Mouse (Mus musculus): ENCODE results near the gene Arhgdib.

The Arhgdib gene

DNA sequence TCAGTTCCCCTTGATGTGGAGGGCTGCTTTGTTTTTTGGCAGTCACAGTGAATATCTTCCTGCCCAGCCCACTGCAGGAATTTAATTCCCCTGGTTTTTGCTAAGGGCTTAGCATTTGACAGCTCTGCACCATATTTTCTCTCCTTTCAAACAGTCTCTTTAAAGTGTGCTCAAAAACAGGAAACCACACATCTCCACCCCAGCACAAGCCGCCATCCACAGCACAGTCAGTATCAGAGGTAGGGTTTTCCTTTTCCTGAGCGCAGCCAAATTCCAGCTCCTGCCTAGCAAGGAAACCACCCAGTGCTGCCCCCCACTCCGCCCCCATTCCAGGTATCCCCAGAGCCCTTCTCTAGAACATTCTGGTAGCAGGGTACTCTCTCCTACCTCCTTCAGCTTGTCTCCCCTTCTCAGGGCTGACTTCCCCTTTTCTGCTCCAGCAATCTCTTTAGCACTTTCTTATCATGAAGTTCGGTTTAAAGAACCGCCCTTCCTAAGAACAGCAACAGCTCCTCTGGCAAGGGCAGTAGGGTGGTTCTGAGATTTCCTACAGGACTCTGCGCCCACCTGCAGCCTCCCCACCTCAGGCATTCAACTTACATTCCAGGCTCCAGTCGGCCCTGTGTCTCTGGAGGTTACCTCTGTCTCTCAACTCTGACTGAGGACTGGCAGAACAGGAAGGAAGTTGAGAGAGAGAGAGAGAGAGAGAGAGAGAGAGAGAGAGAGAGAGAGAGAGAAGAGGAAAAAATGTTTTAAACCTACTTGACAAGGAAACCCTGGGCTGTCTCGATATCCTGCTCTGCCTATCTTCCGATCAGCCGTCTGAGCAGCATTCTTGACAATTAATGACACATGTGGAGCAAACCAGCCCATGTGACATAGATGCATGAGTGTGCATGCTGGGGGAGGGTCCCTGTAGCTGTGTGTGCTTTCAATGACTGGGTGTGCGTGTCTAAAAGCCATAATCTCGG is at the start of gene Arhgdib:
Gene Arhgdib, minus strand, starts transcription at position 849 of the 971 bp plus-strand sequence.
- POLR2A ChIA-PET = interaction anchor here in 3 of 4 experiments (0.6 to 3.6 kb wide), 12 partner anchors 11 to 1072 kb away, joined by 3 to 13 read pairs (median 4); partner anchors contain the start of gene Hist4h4 (in 2 of the 3)
- CTCF ChIA-PET = interaction anchor here in 2 of 4 experiments (0.8 to 1.5 kb wide), 2 partner anchors 21 to 39 kb away, joined by 3 to 4 read pairs; no protein-coding TSS in a partner anchor

DNA sequence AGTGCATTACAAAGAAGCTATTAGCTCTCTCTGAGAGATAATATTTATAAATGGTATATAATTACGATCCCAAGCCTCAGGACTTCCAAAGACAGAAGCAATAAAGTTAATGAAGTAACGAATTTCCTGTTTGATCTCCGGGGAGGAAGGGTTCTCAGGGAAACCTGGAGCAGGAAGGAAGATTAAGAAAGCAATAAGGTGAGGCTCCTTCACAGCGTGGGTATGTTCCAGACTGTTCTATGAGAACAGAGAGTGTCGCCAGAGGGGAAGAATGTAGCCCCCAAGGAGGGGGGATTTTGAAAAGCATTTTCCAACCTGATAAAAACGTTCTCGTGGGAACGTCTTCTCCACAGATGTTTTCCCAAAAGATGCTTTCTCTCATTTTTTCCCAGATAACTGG is 48.9 kb upstream of the Arhgdib start:
- POLR2A ChIA-PET = interaction anchor here (0.6 to 2.9 kb wide), 9 partner anchors 10 to 750 kb away, joined by 3 to 30 read pairs (median 4); partner anchors contain the start of genes Hist4h4 (in 3 of the 4) and H2afj (in 1 of the 4)

DNA sequence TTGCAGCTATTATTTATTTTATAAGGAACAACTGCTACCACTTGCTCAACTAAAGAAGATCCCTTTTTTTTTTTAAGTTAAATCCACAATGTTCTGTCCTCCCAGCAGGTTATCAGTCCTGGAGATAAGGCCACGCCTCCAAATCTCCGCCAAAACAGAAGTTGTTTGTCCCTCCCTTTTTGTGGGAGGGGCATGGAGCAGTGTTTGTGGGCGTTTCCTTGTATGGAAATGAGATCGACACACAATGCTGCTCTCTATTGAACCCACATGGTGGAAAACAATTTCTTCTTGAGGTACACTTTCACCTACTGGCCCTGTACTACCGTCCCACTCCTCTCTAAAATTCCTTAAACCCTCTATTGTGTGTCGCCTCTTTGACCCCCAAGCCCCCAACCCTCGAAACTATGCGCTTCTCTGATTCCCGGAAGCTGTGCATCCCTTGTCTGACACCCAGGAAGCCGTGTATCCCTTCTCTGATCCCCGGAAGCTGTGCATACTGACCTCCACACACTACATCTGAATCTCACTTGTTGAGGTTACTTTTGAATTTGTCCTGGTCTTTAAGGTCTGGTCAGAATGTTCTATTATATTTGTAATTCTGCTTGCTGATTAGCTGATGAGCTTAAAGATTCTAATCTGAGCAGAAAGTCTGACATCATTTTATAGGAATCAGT is 48.3 kb upstream of the Arhgdib start:
- ChIA-PET CTCF (interaction anchor here in 3 of 4 experiments (0.6 to 1.4 kb wide), 4 partner anchors 9 to 370 kb away, joined by 3 to 4 read pairs (median 4); no protein-coding TSS in a partner anchor), POLR2A (interaction anchor here (0.6 to 2.9 kb wide), 9 partner anchors 10 to 751 kb away, joined by 3 to 30 read pairs (median 5); partner anchors contain the start of genes Hist4h4 (in 3 of the 4) and H2afj (in 1 of the 4))

More for the DNA sequence above, 48.9 kb upstream of the Arhgdib start:
- CTCF ChIA-PET = interaction anchor here in 3 of 4 experiments (0.6 to 1.4 kb wide), 4 partner anchors 9 to 371 kb away, joined by 3 to 4 read pairs (median 4); no protein-coding TSS in a partner anchor

DNA sequence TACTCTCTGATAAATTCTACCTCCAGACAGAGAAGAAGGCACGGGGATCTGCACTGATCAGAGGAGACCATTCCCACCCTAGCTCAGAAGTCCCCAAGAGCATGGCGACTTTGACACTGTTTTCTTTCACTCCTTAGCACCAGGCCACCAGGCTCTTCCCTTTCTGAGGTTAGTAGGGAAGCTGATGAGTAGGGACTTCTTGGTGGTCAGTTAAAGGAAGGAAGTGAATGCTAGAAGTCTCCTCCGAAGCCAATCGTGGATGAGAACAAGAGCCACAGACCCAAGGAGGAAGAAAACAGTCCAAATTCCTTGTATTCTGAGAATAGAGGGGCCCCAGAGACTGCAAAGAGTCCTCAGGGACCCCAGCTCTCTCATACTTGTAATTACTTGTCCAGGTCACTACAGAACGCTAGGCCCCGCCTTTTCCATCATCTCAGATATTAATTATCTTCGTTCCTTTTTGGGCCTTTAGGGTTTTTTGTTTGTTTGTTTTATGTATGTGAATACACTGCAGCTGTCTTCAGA is 46.9 kb upstream of the Arhgdib start:
- ChIA-PET CTCF (no interaction called here), POLR2A (interaction anchor here in 3 of 4 experiments (0.7 to 4.4 kb wide), 4 partner anchors 8 to 185 kb away, joined by 4 to 27 read pairs (median 8); partner anchors contain the start of genes Hist4h4 (in 2 of the 3) and H2afj (in 1 of the 3))

DNA sequence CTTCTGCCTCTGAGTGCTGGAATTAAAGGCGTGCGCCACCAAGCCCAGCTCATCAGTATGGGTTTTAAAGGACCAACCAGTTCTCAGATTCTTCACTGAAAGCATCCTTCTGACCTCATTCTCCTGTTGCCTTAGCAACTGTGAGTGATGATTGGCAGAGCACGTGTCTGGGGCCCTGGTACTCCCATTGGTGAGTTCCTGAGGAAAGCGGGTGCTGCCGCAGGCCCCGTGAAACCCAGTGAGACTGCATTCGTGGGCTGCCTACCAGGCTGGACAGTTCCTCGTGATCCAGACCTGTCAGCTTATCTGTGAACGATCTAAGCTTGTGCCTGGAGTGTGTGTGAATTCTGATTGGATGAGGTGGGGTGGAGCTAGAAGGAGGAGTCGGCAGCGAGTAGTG is 45.0 kb upstream of the Arhgdib start:
- ChIA-PET CTCF (interaction anchor here in 1 of 4 experiments (0.8 kb wide), 1 partner anchor 14 kb away, joined by 3 read pairs; no protein-coding TSS in a partner anchor), POLR2A (interaction anchor here in 3 of 4 experiments (0.6 to 4.4 kb wide), 6 partner anchors 139 to 183 kb away, joined by 3 to 27 read pairs (median 6); partner anchors contain the start of genes Hist4h4 (in 3 of the 3) and H2afj (in 1 of the 3))

DNA sequence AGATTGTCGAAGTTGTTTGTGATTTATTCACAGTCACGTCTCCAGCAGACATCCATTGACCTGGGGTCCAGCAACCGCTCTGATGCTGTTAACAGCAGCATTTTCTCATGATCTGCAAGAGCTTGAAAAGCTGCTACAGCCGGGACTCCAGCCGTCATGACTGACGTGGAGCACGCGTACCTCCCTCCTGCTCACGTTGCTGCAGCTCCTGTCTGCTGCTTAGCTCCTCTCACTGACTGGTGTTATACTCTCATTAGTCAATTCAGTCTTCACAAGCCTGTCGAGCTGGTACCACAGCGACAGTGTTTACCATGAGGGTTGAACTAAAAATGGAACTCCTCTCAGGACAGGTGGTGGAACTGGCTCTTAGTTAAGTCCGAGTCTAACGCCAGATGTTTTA is 44.3 kb upstream of the Arhgdib start:
- ChIA-PET POLR2A (interaction anchor here in 3 of 4 experiments (0.9 to 4.4 kb wide), 7 partner anchors 14 to 182 kb away, joined by 3 to 27 read pairs (median 5); partner anchors contain the start of genes Hist4h4 (in 2 of the 3) and H2afj (in 1 of the 3)), CTCF (interaction anchor here in 1 of 4 experiments (0.6 to 1.3 kb wide), 2 partner anchors 19 to 560 kb away, joined by 3 read pairs; no protein-coding TSS in a partner anchor)

DNA sequence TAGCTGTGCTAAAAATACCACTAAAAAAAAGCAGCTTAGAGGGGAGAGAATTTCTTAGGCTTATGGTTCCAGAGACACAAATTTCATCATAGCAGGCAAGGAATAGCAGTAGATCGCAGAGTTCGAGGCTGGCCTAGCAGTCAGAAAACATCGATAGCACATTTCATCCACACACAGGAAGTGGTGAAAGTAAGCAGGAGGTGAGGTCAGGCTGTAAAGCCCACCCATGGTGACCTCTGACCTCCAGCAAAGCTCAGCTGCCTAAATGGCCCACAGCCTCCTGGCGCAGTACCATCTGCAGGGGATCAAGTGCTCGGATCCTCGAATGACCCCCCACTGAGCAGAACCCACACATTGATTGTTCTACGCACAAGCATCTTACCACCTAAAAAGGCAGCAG is 41.5 kb upstream of the Arhgdib start:
- ChIA-PET POLR2A (interaction anchor here in 1 of 4 experiments (1.1 kb wide), 1 partner anchor 179 kb away, joined by 5 read pairs; the partner anchor contains the start of gene Hist4h4), CTCF (interaction anchor here in 1 of 4 experiments (1.4 kb wide), 1 partner anchor 17 kb away, joined by 3 read pairs; no protein-coding TSS in a partner anchor)

DNA sequence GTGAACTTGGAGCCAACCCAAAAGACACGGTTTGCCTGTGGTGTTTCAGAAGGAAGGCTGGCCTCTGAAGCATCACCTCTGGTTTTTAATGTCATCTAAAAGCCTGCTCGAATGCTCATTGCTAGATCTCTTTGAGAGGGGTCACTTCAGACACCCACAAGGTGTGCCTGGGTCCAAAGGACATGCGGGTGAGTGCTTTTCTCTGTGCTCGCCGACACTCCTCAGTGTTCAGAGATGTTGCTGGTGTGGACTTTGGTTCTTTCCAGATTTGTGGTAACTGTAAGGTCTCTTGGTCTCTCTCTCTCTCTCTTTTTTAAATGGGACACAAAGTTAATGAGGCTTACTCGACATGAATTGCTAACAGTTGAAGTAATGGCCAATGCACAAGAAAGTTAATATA is 40.9 kb upstream of the Arhgdib start:
- ChIA-PET CTCF (no interaction called here), POLR2A (no interaction called here)

DNA sequence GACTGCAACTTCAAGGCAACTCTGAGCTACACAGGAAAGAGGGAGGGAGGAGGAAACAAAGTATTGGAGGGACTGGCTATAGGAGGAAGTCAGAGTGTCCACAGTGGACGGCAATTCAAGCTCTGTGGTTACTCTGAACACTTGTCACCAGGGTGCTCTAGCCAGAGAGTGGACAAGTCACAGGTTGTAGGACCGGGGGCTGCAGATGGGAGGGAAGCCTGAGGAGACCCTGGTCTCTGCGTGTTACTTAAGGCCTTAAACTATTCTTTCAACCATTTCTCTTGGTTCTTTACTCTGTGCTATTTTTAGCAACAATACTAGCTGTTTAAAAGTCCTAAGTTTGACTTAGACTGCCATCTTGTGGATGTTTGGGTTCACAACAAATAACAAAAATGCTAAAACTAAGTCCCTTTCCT is 38.6 kb upstream of the Arhgdib start:
- ChIA-PET POLR2A (interaction anchor here in 3 of 4 experiments (0.6 to 2.0 kb wide), 12 partner anchors 10 to 198 kb away, joined by 3 to 15 read pairs (median 4); partner anchors contain the start of genes Hist4h4 (in 3 of the 3) and Wbp11 (in 1 of the 3)), CTCF (interaction anchor here (0.5 to 2.6 kb wide), 36 partner anchors 10 to 1442 kb away, joined by 3 to 16 read pairs (median 3); partner anchors contain the start of genes Art4 (in 1 of the 4), H2afj (in 1 of the 4) and Hist4h4 (in 1 of the 4))

DNA sequence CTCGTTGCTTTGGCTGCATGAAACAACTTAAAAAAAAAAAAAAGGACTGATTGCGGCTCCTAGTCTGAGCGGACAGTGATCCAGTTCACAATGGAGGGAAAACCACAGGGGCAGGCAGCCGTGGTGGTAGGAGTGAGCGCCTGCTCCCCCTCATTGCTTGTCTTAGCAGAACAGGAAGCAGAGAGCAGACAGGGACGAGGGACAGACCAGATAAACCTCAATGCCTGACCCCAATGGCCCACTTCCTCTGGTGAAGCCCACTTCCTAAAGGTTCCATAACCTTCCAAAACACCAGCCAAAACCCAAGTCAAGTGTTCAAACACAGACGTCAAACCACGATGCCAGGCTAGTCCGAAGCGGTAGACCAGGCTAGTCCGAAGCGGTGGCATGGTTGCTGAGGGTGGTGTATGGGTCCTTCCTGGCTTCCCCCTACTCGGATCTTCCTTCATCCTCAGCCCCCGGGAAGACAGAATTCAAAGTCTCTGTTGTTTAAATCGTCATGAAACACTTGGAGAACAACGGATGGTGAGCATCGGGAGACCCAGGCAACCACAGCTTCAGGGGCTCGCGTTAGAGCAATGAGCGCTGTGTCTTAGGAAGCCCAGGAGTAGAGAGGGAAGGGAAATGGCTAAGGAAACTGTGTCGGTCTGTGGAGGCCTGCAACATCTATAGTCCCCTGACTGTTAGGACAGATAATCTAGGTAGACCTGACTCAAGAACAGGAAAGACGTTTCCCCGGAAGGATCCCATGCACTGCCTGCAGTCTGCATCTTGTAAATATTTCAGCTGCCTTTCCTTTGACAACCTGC is 37.8 kb upstream of the Arhgdib start:
- ChIA-PET CTCF (interaction anchor here (0.6 to 2.6 kb wide), 23 partner anchors 9 to 1443 kb away, joined by 3 to 16 read pairs (median 3); partner anchors contain the start of genes Art4 (in 1 of the 4) and Hist4h4 (in 1 of the 4)), POLR2A (interaction anchor here in 3 of 4 experiments (0.6 to 2.0 kb wide), 7 partner anchors 11 to 176 kb away, joined by 3 to 15 read pairs (median 4); partner anchors contain the start of gene Hist4h4 (in 2 of the 3))

DNA sequence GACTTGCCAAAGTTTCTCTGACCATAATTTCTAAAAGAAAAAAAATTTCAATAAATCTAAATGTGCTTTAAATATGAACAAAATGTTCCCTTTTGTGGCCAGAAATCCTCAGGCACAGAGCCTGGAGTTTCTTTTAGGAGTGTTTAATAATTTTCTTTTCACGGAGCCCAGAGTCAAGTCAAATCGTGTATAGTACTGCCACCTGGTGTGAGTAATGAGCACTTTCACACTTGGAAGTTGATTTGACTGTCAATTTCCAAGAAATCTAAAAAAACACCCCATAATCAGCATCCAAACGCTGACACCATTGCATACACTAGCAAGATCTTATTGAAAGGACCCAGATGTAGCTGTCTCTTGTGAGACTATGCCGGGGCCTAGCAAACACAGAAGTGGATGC is 27.2 kb upstream of the Arhgdib start:
- CTCF ChIA-PET = interaction anchor here (0.7 to 3.4 kb wide), 5 partner anchors 107 to 117 kb away, joined by 3 to 15 read pairs (median 4); partner anchors contain the start of gene Art4 (in 1 of the 4)
- POLR2A ChIA-PET = interaction anchor here in 3 of 4 experiments (0.9 to 2.6 kb wide), 5 partner anchors 141 to 176 kb away, joined by 3 to 14 read pairs (median 3); partner anchors contain the start of genes Hist4h4 (in 2 of the 3), Wbp11 (in 2 of the 3) and BC049715 (in 1 of the 3)

DNA sequence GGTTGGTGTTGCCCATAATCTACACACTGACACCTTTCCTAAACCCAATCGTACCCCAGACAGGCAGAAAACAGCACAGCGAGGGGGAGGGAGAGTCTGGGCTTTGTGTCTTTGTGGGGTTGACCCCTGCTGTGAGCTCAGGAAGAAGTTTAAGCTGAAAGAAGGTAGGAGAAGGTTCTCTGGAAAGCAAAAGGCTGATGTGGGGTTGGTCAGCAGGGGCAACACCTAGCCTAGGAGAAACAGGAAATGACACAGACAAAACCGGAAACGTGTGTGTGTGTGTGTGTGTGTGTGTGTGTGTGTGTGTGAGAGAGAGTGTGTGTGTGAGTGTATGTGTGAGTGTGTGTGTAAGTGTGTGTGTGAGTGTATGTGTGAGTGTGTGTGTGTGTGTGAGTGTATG is 25.8 kb upstream of the Arhgdib start:
- ChIA-PET CTCF (interaction anchor here (0.6 to 3.4 kb wide), 10 partner anchors 13 to 321 kb away, joined by 3 to 15 read pairs (median 4); no protein-coding TSS in a partner anchor), POLR2A (interaction anchor here in 3 of 4 experiments (0.7 to 2.6 kb wide), 6 partner anchors 26 to 838 kb away, joined by 3 to 14 read pairs (median 6); partner anchors contain the start of genes Hist4h4 (in 2 of the 3), H2afj (in 1 of the 3) and Wbp11 (in 1 of the 3))

DNA sequence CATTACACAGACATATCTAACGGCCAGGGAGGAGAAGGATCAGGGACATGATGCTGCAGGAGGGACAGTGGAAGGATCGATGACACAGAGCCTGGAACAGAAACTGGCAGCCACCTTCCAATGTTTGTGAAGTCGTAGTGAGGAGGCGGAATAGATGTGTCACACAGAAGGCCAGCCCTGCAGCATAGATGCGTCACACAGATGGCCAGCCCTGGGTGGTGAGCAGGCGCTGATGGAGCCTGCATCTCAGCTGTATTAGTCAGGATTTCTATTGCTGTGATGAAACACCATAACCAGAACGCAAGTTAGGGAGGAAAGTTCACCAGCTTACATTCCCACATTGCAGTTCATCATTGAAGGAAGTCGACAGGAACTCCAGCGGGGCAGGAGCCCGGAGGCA is 24.2 kb upstream of the Arhgdib start:
- CTCF ChIA-PET = interaction anchor here (0.6 to 3.4 kb wide), 7 partner anchors 14 to 199 kb away, joined by 4 to 15 read pairs (median 7); no protein-coding TSS in a partner anchor
- POLR2A ChIA-PET = interaction anchor here in 3 of 4 experiments (0.7 to 1.9 kb wide), 11 partner anchors 14 to 179 kb away, joined by 3 to 8 read pairs (median 4); partner anchors contain the start of genes Hist4h4 (in 2 of the 3), Erp27 (in 1 of the 3) and H2afj (in 1 of the 3)

DNA sequence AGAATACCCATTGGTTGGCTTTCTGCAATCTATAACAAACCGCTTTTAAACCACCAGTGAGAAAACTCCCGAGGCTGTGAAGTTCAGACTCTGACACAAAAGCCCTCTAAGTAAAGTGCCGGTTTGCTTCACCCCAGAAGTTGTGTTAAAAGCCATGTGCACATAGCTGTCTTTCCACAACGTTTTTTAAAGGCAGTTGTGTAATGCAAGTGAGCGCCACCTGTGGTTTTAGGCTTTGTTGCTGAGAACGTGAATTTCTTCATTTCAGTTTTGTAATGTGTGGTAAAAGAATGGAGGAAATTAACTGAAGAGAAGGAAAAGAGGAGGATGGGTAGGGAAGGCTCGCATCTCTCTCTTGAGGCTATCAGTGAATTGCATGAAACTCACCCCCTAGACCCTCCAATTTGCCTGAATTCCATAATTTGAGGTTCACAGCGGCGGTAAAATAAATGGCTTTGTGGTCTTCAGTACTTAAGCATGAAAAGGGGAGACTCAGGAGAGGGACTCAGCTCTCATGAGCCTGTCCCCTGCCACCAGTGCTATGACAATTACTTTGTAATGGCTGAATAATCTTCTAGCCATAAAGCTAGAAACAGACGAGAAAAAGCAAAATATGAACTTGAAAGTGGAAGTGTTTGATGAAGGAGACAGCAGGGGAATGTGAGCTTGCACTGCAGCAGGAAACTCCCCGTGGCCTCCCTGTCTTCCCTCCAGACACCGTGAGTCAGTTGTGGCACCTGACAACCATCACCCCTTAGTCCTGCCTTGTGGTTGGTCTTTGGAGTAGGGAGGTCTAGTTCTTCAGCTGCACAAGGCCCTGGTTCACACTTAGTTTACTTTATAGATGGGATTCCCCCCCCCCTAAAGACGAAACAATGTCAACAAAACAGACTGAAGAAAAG is 23.2 kb upstream of the Arhgdib start:
- ChIA-PET POLR2A (interaction anchor here in 3 of 4 experiments (0.9 to 1.9 kb wide), 5 partner anchors 43 to 161 kb away, joined by 3 to 6 read pairs (median 4); partner anchors contain the start of genes Erp27 (in 1 of the 3), Hist4h4 (in 1 of the 3) and Wbp11 (in 1 of the 3)), CTCF (interaction anchor here in 2 of 4 experiments (0.9 to 2.0 kb wide), 3 partner anchors 15 to 117 kb away, joined by 4 to 7 read pairs (median 5); no protein-coding TSS in a partner anchor)

DNA sequence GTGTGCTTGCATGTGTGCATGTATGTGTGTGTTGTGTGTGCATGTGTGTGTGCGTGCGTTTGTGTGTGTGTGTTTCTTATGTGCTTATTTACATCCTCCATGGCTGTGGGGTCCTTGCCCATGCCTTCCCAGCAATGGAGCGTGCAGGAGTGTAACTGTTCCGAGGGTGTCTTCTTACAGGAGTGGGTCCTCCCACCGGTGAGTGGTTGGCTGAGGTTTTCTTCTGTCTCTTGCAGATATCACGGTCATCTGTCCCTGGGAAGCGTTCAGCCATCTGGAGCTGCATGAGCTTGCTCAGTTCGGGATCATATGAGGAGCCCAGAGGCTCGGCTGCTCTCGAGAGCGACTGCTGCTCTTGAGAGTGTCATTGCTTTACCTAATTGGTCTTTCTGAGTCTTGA is 21.3 kb upstream of the Arhgdib start:
- CTCF ChIA-PET = interaction anchor here in 1 of 4 experiments (1.0 kb wide), 1 partner anchor 17 kb away, joined by 3 read pairs; no protein-coding TSS in a partner anchor
- POLR2A ChIA-PET = interaction anchor here in 3 of 4 experiments (0.6 to 1.0 kb wide), 3 partner anchors 22 to 159 kb away, joined by 3 to 4 read pairs (median 3); no protein-coding TSS in a partner anchor

Measured in embryonic stem cell, embryonic (primary cell).